Mouse (Mus musculus) kidney, postnatal 14 days (tissue): Measurements from ENCODE around the gene Gm20662.

Source experiments
- DNase-seq: peaks from one replicate; pipeline ENCODE4 v3.0.0; 2022; ENCODE audit warnings: mixed read lengths

Gm20662 gene

GRCm38 (mm10) chr9:108093586-108093985 lies 97.4 kb downstream of the Gm20662 start:
- DNase-seq: no peak

GRCm38 (mm10) chr9:108094184-108094941 lies 98.2 kb downstream of the Gm20662 start, which contains the start of gene Apeh:
Gene Apeh (minus strand): TSS chr9:108094606.
- DNase-seq: peak; percentile 98
